Mouse (Mus musculus) stomach, embryonic 14.5 days (tissue): ENCODE measurements at regions not wholly inside any gene's neighbourhood (a gene's known extent, or its start where the extent isn't known, plus 50 kb on each side); places are given as distances from the start of the nearest gene placed in this dataset.

Experiments
- ATAC-seq: fragments of 200-750 bp; cut with Nextera tagmentation; 2 replicates; pipeline ENCODE4 v1.8.0; 2017; ENCODE audit warnings: low read depth, moderate TSS enrichment; ENCODE audit not compliant: insufficient number of reproducible peaks, insufficient read depth, low FRiP score
- H3K27ac ChIP-seq: fragments of 300-500 bp; sonication (generic); 2 replicates; pipeline ENCODE4 v1.5.1; 2014; ENCODE audit warnings: mild to moderate bottlenecking, low read length, moderate library complexity, mixed read lengths
- H3K27me3 ChIP-seq: fragments of 300-500 bp; sonication (generic); 2 replicates; pipeline ENCODE4 v1.6.1; 2014; ENCODE audit warnings: low read length, control low read depth, mixed read lengths; ENCODE audit not compliant: control insufficient read depth, insufficient read depth
- H3K36me3 ChIP-seq: fragments of 300-500 bp; sonication (generic); 2 replicates; pipeline ENCODE4 v1.6.1; 2014; ENCODE audit warnings: mild to moderate bottlenecking, control low read depth, low read length, moderate library complexity, mixed read lengths; ENCODE audit not compliant: control insufficient read depth, insufficient read depth
- H3K4me1 ChIP-seq: fragments of 300-500 bp; sonication (generic); 2 replicates; pipeline ENCODE4 v1.6.1; 2014; ENCODE audit warnings: low read length, control low read depth, mixed read lengths; ENCODE audit not compliant: control insufficient read depth, insufficient read depth
- H3K4me2 ChIP-seq: fragments of 300-500 bp; sonication (generic); replicated peaks from 2 replicates; pipeline ENCODE4 v1.6.1; 2014; ENCODE audit warnings: low read depth, low read length, control low read depth
- H3K4me3 ChIP-seq: fragments of 300-500 bp; sonication (generic); 2 replicates; pipeline ENCODE4 v1.5.1; 2014; ENCODE audit warnings: low read depth, low read length, control low read depth
- H3K9ac ChIP-seq: fragments of 300-500 bp; sonication (generic); replicated peaks from 2 replicates; pipeline ENCODE4 v1.6.1; 2014; ENCODE audit warnings: low read depth, mild to moderate bottlenecking, control low read depth, low read length, moderate library complexity, mixed read lengths
- H3K9me3 ChIP-seq: fragments of 300-500 bp; sonication (generic); 2 replicates; pipeline ENCODE4 v1.6.1; 2016; ENCODE audit warnings: low read depth, low read length, control low read depth; ENCODE audit not compliant: control insufficient read depth
- WGBS: fragments of 180-500 bp; shearing (Covaris S2); extraction: QIAGEN DNeasy Blood & Tissue Kit; methylation state at CpG from one replicate; pipeline ENCODE4 v1.1.7; 2014; 5-methylcytosine and 5-hydroxymethylcytosine counted together

DNA sequence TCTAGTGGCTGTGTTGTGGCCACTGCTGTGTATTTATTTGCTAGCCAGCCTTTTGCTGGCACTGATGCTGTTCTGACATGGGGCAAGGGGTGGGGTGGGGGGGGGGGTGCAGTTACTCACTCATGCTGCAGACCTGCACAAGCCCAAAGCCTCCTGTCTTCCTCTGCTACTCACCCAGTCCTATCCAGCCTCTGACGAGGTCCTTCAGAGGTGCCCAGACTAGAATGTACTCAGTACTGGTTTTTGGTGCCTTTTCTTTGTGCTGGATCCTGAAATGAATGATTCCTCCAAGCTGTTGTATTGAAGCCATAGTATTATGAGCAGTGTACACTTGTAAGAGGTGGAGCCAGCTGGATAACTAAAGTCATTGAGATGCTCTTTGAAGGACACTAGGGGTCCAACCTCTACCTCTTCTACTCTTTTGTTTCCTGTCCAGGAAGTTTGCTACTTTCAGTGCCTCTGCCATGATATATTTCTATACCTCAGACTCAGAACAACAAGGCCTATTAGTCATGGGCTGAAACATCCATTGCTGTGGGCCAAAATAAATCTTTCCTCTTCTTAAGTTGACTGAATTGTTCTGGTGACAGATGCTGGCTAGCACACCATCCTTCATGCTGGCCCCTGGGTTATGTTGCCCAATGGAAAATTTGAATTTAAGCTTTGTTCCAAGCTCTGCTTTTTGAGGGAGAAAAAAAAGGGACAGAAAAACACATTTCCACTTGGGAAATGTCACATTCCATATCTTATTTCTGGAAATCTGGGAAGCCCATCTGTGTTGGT, 128.1 kb upstream of the Gas1 start:
- Histone ChIP-seq H3K27ac (no peak overlapping the region), H3K9me3 (no peaks in the 10 kb centered on the region), H3K4me1 (peaks cover 15% of the 10 kb centered on the region), H3K27me3 (no peaks in the 10 kb centered on the region), H3K36me3 (no peaks in the 10 kb centered on the region), H3K9ac (no peak overlapping the region), H3K4me2 (no peak overlapping the region), H3K4me3 (no peak overlapping the region)
- ATAC-seq, result no peak
- WGBS, result 79% methylated on average over 1 of the region's 1 CpGs

- H3K9me3 ChIP-seq, result no peaks in the 10 kb centered on the region
- ATAC-seq, result peak; percentile 87
- no peak overlapping the region for H3K9ac ChIP-seq
- H3K4me3 ChIP-seq, result no peak overlapping the region
- H3K27me3 ChIP-seq, result no peaks in the 10 kb centered on the region
- no peak overlapping the region for H3K4me2 ChIP-seq
- 28% methylated on average over 13 of the region's 13 CpGs for WGBS
- H3K36me3 ChIP-seq, result no peaks in the 10 kb centered on the region
- H3K4me1 ChIP-seq, result peaks cover 15% of the 10 kb centered on the region
- peak overlapping the region; percentile 87 for H3K27ac ChIP-seq
Measured at GRCm38 (mm10) chr13:60308062-60308801, 131.1 kb upstream of the Gas1 start.

DNA sequence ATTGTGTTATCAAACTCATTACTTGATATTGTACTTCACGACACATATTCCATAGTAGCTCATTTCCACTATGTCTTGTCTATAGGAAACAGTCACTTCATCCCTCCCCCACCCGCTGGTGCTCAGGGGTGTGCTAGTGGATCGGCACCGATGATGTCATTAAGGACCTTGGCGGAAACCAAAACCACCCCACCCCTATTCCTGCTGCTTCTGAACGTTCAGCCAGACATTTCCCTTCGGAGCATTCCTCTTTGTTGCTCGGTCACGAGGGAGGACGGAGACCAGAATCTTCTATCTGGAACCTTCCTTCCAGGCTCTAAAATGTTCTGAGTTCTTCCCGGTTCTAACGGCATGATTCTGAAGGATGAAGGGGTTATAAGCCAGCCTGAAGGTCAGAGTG, 132.3 kb upstream of the Gas1 start:
- Histone ChIP-seq H3K36me3 (no peaks in the 10 kb centered on the region), H3K27ac (peak overlapping the region; percentile 87), H3K4me1 (peaks cover 15% of the 10 kb centered on the region), H3K27me3 (no peaks in the 10 kb centered on the region), H3K4me2 (no peak overlapping the region), H3K9me3 (no peaks in the 10 kb centered on the region), H3K9ac (no peak overlapping the region), H3K4me3 (no peak overlapping the region)
- 89% methylated on average over 12 of the region's 12 CpGs for WGBS
- ATAC-seq, result no peak

GRCm38 (mm10) chr13:60309926-60310325, 132.8 kb upstream of the Gas1 start:
- H3K9me3 ChIP-seq, result no peaks in the 10 kb centered on the region
- H3K36me3 ChIP-seq, result no peaks in the 10 kb centered on the region
- H3K27me3 ChIP-seq, result no peaks in the 10 kb centered on the region
- H3K4me3 ChIP-seq, result no peak overlapping the region
- H3K4me2 ChIP-seq, result no peak overlapping the region
- H3K9ac ChIP-seq, result no peak overlapping the region
- ATAC-seq, result no peak
- peaks cover 15% of the 10 kb centered on the region for H3K4me1 ChIP-seq
- WGBS, result 92% methylated on average over 4 of the region's 4 CpGs
- peak overlapping the region; percentile 87; the same call in 1 of the 2 replicates for H3K27ac ChIP-seq

DNA sequence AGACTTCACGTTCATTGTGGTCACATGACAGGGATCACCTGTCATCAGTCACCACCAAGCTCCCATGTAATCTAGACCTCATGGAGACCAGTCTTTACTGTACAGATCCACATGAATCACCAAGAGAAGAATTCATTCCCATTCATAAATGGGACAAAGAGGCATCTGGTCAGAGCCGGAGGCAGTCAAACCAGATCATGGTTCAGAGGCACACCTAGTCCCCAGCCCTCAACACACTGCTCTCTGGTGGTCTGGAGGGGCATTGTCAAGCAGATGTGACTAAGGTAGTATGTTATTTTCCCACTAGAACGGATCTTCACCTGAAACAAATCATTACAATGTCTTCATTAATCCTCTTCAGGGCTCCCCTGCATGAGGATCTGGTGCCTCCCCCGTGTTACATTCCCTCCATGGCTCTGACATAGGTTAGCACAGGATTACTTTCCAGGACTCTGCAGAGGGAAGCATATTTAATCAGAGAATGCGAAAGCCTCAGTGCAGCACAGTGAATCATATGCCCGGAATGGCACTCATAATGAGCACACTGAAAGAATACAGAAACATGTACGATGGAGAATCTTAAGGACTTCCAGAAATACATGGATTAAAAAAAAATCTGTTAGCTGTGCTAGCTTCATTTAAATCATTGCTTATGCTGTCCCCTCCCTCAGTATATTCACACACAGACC, 135.4 kb upstream of the Gas1 start:
- 61% methylated on average over 7 of the region's 7 CpGs for WGBS
- Histone ChIP-seq H3K27me3 (no peaks in the 10 kb centered on the region), H3K9ac (no peak overlapping the region), H3K27ac (0 out of 2 replicates have a peak overlapping the region, but pooled peaks have one; percentile 40), H3K4me1 (peaks cover 15% of the 10 kb centered on the region; the same call in 1 of the 2 replicates), H3K4me3 (no peak overlapping the region), H3K9me3 (no peaks in the 10 kb centered on the region), H3K36me3 (no peaks in the 10 kb centered on the region), H3K4me2 (no peak overlapping the region)
- no peak for ATAC-seq

GRCm38 (mm10) chr13:60318436-60319020, 141.4 kb upstream of the Gas1 start:
- Histone ChIP-seq H3K4me3 (no peak overlapping the region), H3K36me3 (no peaks in the 10 kb centered on the region), H3K9me3 (no peaks in the 10 kb centered on the region), H3K27ac (peak overlapping the region; percentile 4; the same call in 1 of the 2 replicates), H3K4me2 (no peak overlapping the region), H3K9ac (no peak overlapping the region), H3K4me1 (no peaks in the 10 kb centered on the region), H3K27me3 (no peaks in the 10 kb centered on the region)
- ATAC-seq, result no peak; the same call in 1 of the 2 replicates
- 47% methylated on average over 8 of the region's 8 CpGs for WGBS

- H3K4me3 ChIP-seq, result no peak overlapping the region
- no peaks in the 10 kb centered on the region for H3K27me3 ChIP-seq
- H3K9me3 ChIP-seq, result no peaks in the 10 kb centered on the region
- H3K4me1 ChIP-seq, result no peaks in the 10 kb centered on the region
- ATAC-seq, result no peak
- H3K36me3 ChIP-seq, result no peaks in the 10 kb centered on the region
- H3K27ac ChIP-seq, result peak overlapping the region; percentile 4; the same call in 1 of the 2 replicates
- no peak overlapping the region for H3K4me2 ChIP-seq
- WGBS, result 71% methylated on average over 4 of the region's 4 CpGs
- H3K9ac ChIP-seq, result no peak overlapping the region
Measured at GRCm38 (mm10) chr13:60319268-60319667, 142.1 kb upstream of the Gas1 start.
